In the genomic region with DNA sequence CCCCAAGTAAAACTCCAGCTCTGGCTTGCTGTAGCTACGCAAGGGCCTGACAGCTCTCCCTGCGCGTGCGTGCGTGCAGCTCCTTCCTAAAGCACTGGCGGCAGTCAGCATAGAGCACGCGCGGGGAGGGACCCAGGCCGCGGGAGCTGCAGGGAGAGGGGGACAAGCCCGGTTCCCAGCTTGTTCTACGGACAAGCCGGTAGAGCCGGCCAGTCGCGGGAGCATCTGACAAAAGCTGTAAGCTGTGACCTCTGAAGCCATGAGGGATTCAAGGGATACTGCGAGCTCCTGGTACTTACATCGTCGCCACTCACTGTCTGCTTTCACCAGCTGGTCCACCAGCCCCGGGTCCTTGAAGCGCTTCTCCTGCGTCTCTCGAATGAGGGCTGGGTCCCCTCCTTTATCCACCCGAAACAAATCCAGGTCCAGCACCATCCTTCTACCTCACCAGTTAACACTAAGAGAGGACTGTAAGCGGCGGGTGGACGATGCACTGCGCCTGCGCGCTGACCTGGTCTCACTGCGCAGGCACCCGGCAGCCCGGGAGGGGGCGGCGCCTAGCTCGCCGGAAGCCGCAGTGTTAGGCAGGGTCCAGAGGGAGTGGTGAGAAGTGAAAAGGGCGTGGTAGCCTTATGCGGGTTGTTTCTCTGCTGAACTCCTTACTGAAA, we compare ENCODE assay signal across 8 mouse cellular contexts. TPM values are rescaled to one million over a fixed set of nuclear protein-coding genes. Genes with fewer than 3 reads are reported as not detected.
DNase-seq lines count a peak whose midpoint lies in the region; ATAC-seq and TF ChIP-seq lines count a peak whose summit lies in the region.

A gene (minus strand): TSS at position 512 of the 668 bp plus-strand sequence.

- H3K4me3 ChIP-seq in ES-E14 (ENCODE audit: insufficient read depth in 1 of 2, low read depth in 1 of 2, low read length in 2 of 2, poor library complexity in 1 of 2, severe bottlenecking in 1 of 2): peak within 1 kb of the TSS; percentile 86 to 96
- H3K4me3 ChIP-seq in forebrain, embryonic 16.5 days (replicated peaks; ENCODE audit: low read length): peak within 1 kb of the TSS; percentile 69
- peak within 1 kb of the TSS; percentile 73 for H3K4me3 ChIP-seq in layer of hippocampus, adult 2 months
- peak within 1 kb of the TSS; percentile 85 for H3K4me3 ChIP-seq in lung, embryonic 14.5 days (ENCODE audit: low read depth, low read length)
- H3K4me3 ChIP-seq in olfactory bulb, adult 2 months (ENCODE audit: insufficient read depth, low read depth, low read length): peak within 1 kb of the TSS; percentile 67
- H3K4me3 ChIP-seq in thymus, adult 2 months (ENCODE audit: control insufficient read depth, insufficient read depth, low read length): peak within 1 kb of the TSS; percentile 85

- in situ Hi-C loops in ES-E14 (cut with MboI; ENCODE audit: low sequenced_read_pairs in 2 of 2, unreplicated experiment in 2 of 2): no loop called here

- peaks cover 0 to 14% of the 10 kb centered on the region in 2 experiments; a peak in 3 of 4 replicates for H3K4me1 ChIP-seq in ES-E14 (ENCODE audit: control insufficient read depth in 2 of 2, insufficient read depth in 2 of 2, low read length in 2 of 2, poor library complexity in 1 of 2)
- peaks cover 32% of the 10 kb centered on the region for H3K4me1 ChIP-seq in forebrain, embryonic 16.5 days (replicated peaks; ENCODE audit: control insufficient read depth, insufficient read depth, low read length)
- 0 out of 2 replicates have a peak, but pooled peaks cover 10% of the 10 kb centered on the region for H3K4me1 ChIP-seq in lung, embryonic 14.5 days (ENCODE audit: insufficient read depth)
- H3K4me1 ChIP-seq in olfactory bulb, adult 2 months (ENCODE audit: control insufficient read depth, insufficient read depth, low read length): peaks cover 4% of the 10 kb centered on the region; the same call in 1 of the 2 replicates
- H3K4me1 ChIP-seq in thymus, adult 2 months (replicated peaks; ENCODE audit: control insufficient read depth, insufficient read depth, low read length): peaks cover 5% of the 10 kb centered on the region; the same call in 1 of the 2 replicates

- peak; percentile 79 for TF ChIP-seq CTCF in layer of hippocampus, adult 2 months (conservative IDR thresholded peaks at IDR 0.05)
- TF ChIP-seq CTCF in lung, embryonic 14.5 days (IDR thresholded peaks at IDR 0.05; ENCODE audit: low read depth): peak; percentile 26; the same call in 1 of the 2 replicates
- no peak; the same call in 1 of the 2 replicates for TF ChIP-seq CTCF in olfactory bulb, adult 2 months (IDR thresholded peaks at IDR 0.05; ENCODE audit: insufficient read depth, low read depth, low read length)
- 0 out of 2 replicates have a peak, but pooled peaks have one; percentile 35 for TF ChIP-seq CTCF in thymus, adult 2 months (IDR thresholded peaks at IDR 0.05; ENCODE audit: borderline replicate concordance, control insufficient read depth, extremely low read depth, insufficient read depth, low read length, poor library complexity)

- peak; percentile 59 for TF ChIP-seq POLR2A in olfactory bulb, adult 2 months (IDR thresholded peaks at IDR 0.05; ENCODE audit: insufficient read depth, low read depth, low read length)
- peak; percentile 67 for TF ChIP-seq POLR2A in thymus, adult 2 months (IDR thresholded peaks at IDR 0.05; ENCODE audit: control insufficient read depth, extremely low read depth, insufficient read depth, low read length, poor library complexity)

- ATAC-seq in forebrain, embryonic 16.5 days: peak; percentile 97
- peak; percentile 99 for ATAC-seq in lung, embryonic 14.5 days (ENCODE audit: insufficient read depth)

- peak within 1 kb of the TSS; percentile 88 for H3K9ac ChIP-seq in ES-E14 (ENCODE audit: insufficient read depth, low read depth, low read length, poor library complexity, severe bottlenecking)
- peak within 1 kb of the TSS; percentile 78 for H3K9ac ChIP-seq in forebrain, embryonic 16.5 days (replicated peaks; ENCODE audit: low read depth, low read length)
- peak within 1 kb of the TSS; percentile 73 for H3K9ac ChIP-seq in lung, embryonic 14.5 days

- H3K36me3 ChIP-seq in ES-E14 (ENCODE audit: control insufficient read depth, insufficient read depth, low read length, poor library complexity, severe bottlenecking): peaks cover 11% of the 10 kb centered on the region; the same call in 1 of the 2 replicates
- H3K36me3 ChIP-seq in forebrain, embryonic 16.5 days (ENCODE audit: control insufficient read depth, insufficient read depth): no peaks in the 10 kb centered on the region
- peaks cover 9% of the 10 kb centered on the region; the same call in 1 of the 2 replicates for H3K36me3 ChIP-seq in lung, embryonic 14.5 days (ENCODE audit: insufficient read depth)
- no peaks in the 10 kb centered on the region for H3K36me3 ChIP-seq in thymus, adult 2 months (ENCODE audit: control insufficient read depth, insufficient read depth, low read length)

- peak within 1 kb of the TSS; percentile 84 for H3K4me2 ChIP-seq in forebrain, embryonic 16.5 days (ENCODE audit: low read length)
- H3K4me2 ChIP-seq in lung, embryonic 14.5 days: peak within 1 kb of the TSS; percentile 68

- intact Hi-C loops in heart, postnatal 36 days (cut with DNase I): no loop called here

- no peaks in the 10 kb centered on the region for H3K27me3 ChIP-seq in forebrain, embryonic 16.5 days (replicated peaks; ENCODE audit: control insufficient read depth, insufficient read depth, low read length)
- no peaks in the 10 kb centered on the region for H3K27me3 ChIP-seq in lung, embryonic 14.5 days (ENCODE audit: insufficient read depth, low read length)
- H3K27me3 ChIP-seq in thymus, adult 2 months (ENCODE audit: control insufficient read depth, insufficient read depth, low read length): no peaks in the 10 kb centered on the region

- H3K27ac ChIP-seq in ES-E14 (ENCODE audit: insufficient read depth, low read depth, low read length, poor library complexity, severe bottlenecking): peak within 1 kb of the TSS; percentile 86
- H3K27ac ChIP-seq in forebrain, embryonic 16.5 days (ENCODE audit: low read length): peak within 1 kb of the TSS; percentile 88
- peak within 1 kb of the TSS; percentile 95 for H3K27ac ChIP-seq in layer of hippocampus, adult 2 months
- H3K27ac ChIP-seq in lung, embryonic 14.5 days (ENCODE audit: low read depth): peak within 1 kb of the TSS; percentile 82
- H3K27ac ChIP-seq in olfactory bulb, adult 2 months (ENCODE audit: insufficient read depth, low read depth, low read length): peak within 1 kb of the TSS; percentile 48
- H3K27ac ChIP-seq in thymus, adult 2 months (ENCODE audit: control insufficient read depth, insufficient read depth, low read length): peak within 1 kb of the TSS; percentile 22; the same call in 1 of the 2 replicates

- H3K9me3 ChIP-seq in ES-E14 (ENCODE audit: control insufficient read depth, insufficient read depth, low read depth, low read length): no peaks in the 10 kb centered on the region
- H3K9me3 ChIP-seq in forebrain, embryonic 16.5 days (ENCODE audit: control insufficient read depth, low read length): no peaks in the 10 kb centered on the region
- H3K9me3 ChIP-seq in lung, embryonic 14.5 days (ENCODE audit: low read depth, low read length): no peaks in the 10 kb centered on the region

- DNase-seq in ES-E14 (ENCODE audit: low read depth, low spot score): peak; percentile 83
- peak; percentile 91 for DNase-seq in cerebellum, adult 11-12 months
- DNase-seq in heart, postnatal 36 days: peak; percentile 89 to 90
- peak; percentile 86 to 90 for DNase-seq in layer of hippocampus, adult 2 months (ENCODE audit: low spot score in 2 of 2)
- peak; percentile 97 for DNase-seq in lung, embryonic 14.5 days
- peak; percentile 86 for DNase-seq in thymus, adult 2 months

- under 1% methylated on average over 41 of the region's 41 CpGs for WGBS in forebrain, embryonic 16.5 days
- 0% methylated on average over 41 of the region's 41 CpGs for WGBS in lung, embryonic 14.5 days
- WGBS in olfactory bulb, adult 2 months: under 1% methylated on average over 41 of the region's 41 CpGs
- WGBS in thymus, adult 2 months: under 1% methylated on average over 41 of the region's 41 CpGs

TF ChIP-seq in ES-E14, 5 proteins besides CTCF, POLR2A, EP300 and RAD21:
- no peak for TF ChIP-seq ZC3H11A (IDR thresholded peaks at IDR 0.05; ENCODE audit: borderline replicate concordance, low read depth, low read length)
- TF ChIP-seq ZNF384 (IDR thresholded peaks at IDR 0.05; ENCODE audit: low read depth, low read length): no peak
- TF ChIP-seq HCFC1 (IDR thresholded peaks at IDR 0.05; ENCODE audit: borderline replicate concordance, insufficient read depth, low read length): no peak
- no peak for TF ChIP-seq MAFK (IDR thresholded peaks at IDR 0.05; ENCODE audit: insufficient read depth, low read depth, low read length)
- TF ChIP-seq CHD2 (IDR thresholded peaks at IDR 0.05; ENCODE audit: low read depth, low read length): no peak
TF ChIP-seq in ES-E14: peak in this region for 0.

RNA-seq across cellular contexts. Expression of the gene that starts here (rescaled TPM):
- total RNA-seq in ES-E14 (2012; rRNA removed): 204 and 236 TPM in 2 replicates
- polyA plus RNA-seq in forebrain, embryonic 16.5 days (2015; fragmentation: Nextera tagmentation; extraction: Ambion mirVana): 230 and 238 TPM in 2 replicates
- total RNA-seq in heart, postnatal 36 days (2021): 10 to 100 TPM; 82.6 to 83.9 TPM
- total RNA-seq in layer of hippocampus, adult 2 months (2021): 100 to 1,000 TPM; 198 to 213 TPM
- 118 and 119 TPM in 2 replicates for polyA plus RNA-seq in lung, embryonic 14.5 days (2014; fragmentation: Nextera tagmentation; extraction: Ambion mirVana)
- 343 TPM in 1 of 2 replicates, not detected in the other for polyA plus RNA-seq in olfactory bulb, adult 2 months (2012; ENCODE audit: insufficient read depth, insufficient read length, low replicate concordance, missing spikeins)
- 45.7 and 46.5 TPM in 2 replicates for polyA plus RNA-seq in thymus, adult 2 months (2012; rRNA removed)

Comparison
In these comparisons a context has a peak if more than half of its experiments do, and no peak if none do; other contexts are left out.
1. Peak in every context shown above with its lines: DNase-seq, ATAC-seq, H3K4me3 ChIP-seq and H3K27ac ChIP-seq.
2. H3K27ac ChIP-seq: peak in every context shown above with its lines; median percentile 95 in layer of hippocampus, adult 2 months; 88 in forebrain, embryonic 16.5 days; 86 in ES-E14; 82 in lung, embryonic 14.5 days; 48 in olfactory bulb, adult 2 months; 22 in thymus, adult 2 months.